Comparison of ENCODE assay signal across 8 mouse cellular contexts in genomic region chr15:79201491-79202150, GRCm38 (mm10). TPM values are rescaled to one million over a fixed set of nuclear protein-coding genes. Genes with fewer than 3 reads are reported as not detected.
DNase-seq lines count a peak whose midpoint lies in the region; ATAC-seq lines count a peak whose summit lies in the region.

No protein-coding gene starts in this region.

- 18% methylated on average over 13 of the region's 13 CpGs for WGBS in kidney, embryonic 14.5 days
- WGBS in embryonic facial prominence, embryonic 11.5 days = 19% methylated on average over 13 of the region's 13 CpGs
- 8% methylated on average over 13 of the region's 13 CpGs for WGBS in neural tube, embryonic 14.5 days

- no peaks in the 10 kb centered on the region for H3K36me3 ChIP-seq in kidney, embryonic 14.5 days (ENCODE audit: control insufficient read depth, insufficient read depth, low read length)
- H3K36me3 ChIP-seq in embryonic facial prominence, embryonic 11.5 days (replicated peaks; ENCODE audit: control insufficient read depth, insufficient read depth, low read depth, low read length) = no peaks in the 10 kb centered on the region
- no peaks in the 10 kb centered on the region for H3K36me3 ChIP-seq in neural tube, embryonic 14.5 days (ENCODE audit: control insufficient read depth, insufficient read depth, low read length)

- H3K27me3 ChIP-seq in kidney, embryonic 14.5 days (ENCODE audit: control insufficient read depth, insufficient read depth, low read length) = no peaks in the 10 kb centered on the region
- no peaks in the 10 kb centered on the region for H3K27me3 ChIP-seq in embryonic facial prominence, embryonic 11.5 days (ENCODE audit: control insufficient read depth, insufficient read depth, low read length)
- no peaks in the 10 kb centered on the region for H3K27me3 ChIP-seq in neural tube, embryonic 14.5 days (ENCODE audit: control insufficient read depth, insufficient read depth, low read length)

- no peak overlapping the region for H3K4me3 ChIP-seq in kidney, embryonic 14.5 days (ENCODE audit: low read length)
- H3K4me3 ChIP-seq in embryonic facial prominence, embryonic 11.5 days (ENCODE audit: low read depth, low read length) = no peak overlapping the region
- H3K4me3 ChIP-seq in neural tube, embryonic 14.5 days (ENCODE audit: low read depth, low read length) = no peak overlapping the region

- no peak overlapping the region for H3K27ac ChIP-seq in kidney, embryonic 14.5 days (ENCODE audit: low read depth, low read length)
- H3K27ac ChIP-seq in embryonic facial prominence, embryonic 11.5 days (replicated peaks; ENCODE audit: low read depth, low read length) = peak overlapping the region; percentile 65
- peak overlapping the region; percentile 34 for H3K27ac ChIP-seq in neural tube, embryonic 14.5 days (ENCODE audit: low read depth, low read length)

- no peak overlapping the region for H3K4me2 ChIP-seq in kidney, embryonic 14.5 days (replicated peaks; ENCODE audit: low read depth, low read length)
- H3K4me2 ChIP-seq in embryonic facial prominence, embryonic 11.5 days (ENCODE audit: low read depth, low read length) = no peak overlapping the region
- H3K4me2 ChIP-seq in neural tube, embryonic 14.5 days (ENCODE audit: low read depth, low read length) = no peak overlapping the region

- peaks cover 3% of the 10 kb centered on the region for H3K4me1 ChIP-seq in kidney, embryonic 14.5 days (ENCODE audit: control insufficient read depth, insufficient read depth, low read length)
- H3K4me1 ChIP-seq in embryonic facial prominence, embryonic 11.5 days (ENCODE audit: control insufficient read depth, insufficient read depth, low read length) = peaks cover 11% of the 10 kb centered on the region
- peaks cover 13% of the 10 kb centered on the region; the same call in 1 of the 2 replicates for H3K4me1 ChIP-seq in neural tube, embryonic 14.5 days (ENCODE audit: control insufficient read depth, insufficient read depth, low read length)

- H3K9me3 ChIP-seq in kidney, embryonic 14.5 days (ENCODE audit: control insufficient read depth, low read length) = no peaks in the 10 kb centered on the region
- H3K9me3 ChIP-seq in embryonic facial prominence, embryonic 11.5 days (replicated peaks; ENCODE audit: control insufficient read depth, low read length) = no peaks in the 10 kb centered on the region
- H3K9me3 ChIP-seq in neural tube, embryonic 14.5 days (ENCODE audit: control insufficient read depth, low read length) = no peaks in the 10 kb centered on the region

- ATAC-seq in kidney, embryonic 14.5 days (ENCODE audit: low FRiP score, low TSS enrichment) = 0 out of 2 replicates have a peak, but pooled peaks have one; percentile 38
- ATAC-seq in embryonic facial prominence, embryonic 11.5 days (replicated peaks; ENCODE audit: insufficient number of reproducible peaks, low FRiP score, low TSS enrichment, low read depth) = peak; percentile 30; the same call in 1 of the 2 replicates
- ATAC-seq in neural tube, embryonic 14.5 days (ENCODE audit: low read depth) = peak; percentile 83

- peak overlapping the region; percentile 28; the same call in 1 of the 2 replicates for H3K9ac ChIP-seq in kidney, embryonic 14.5 days (ENCODE audit: low read depth, low read length)
- H3K9ac ChIP-seq in embryonic facial prominence, embryonic 11.5 days (replicated peaks; ENCODE audit: low read length) = peak overlapping the region; percentile 45
- peak overlapping the region; percentile 28; the same call in 1 of the 2 replicates for H3K9ac ChIP-seq in neural tube, embryonic 14.5 days (replicated peaks; ENCODE audit: low read depth, low read length)

- DNase-seq in kidney, adult 11 months = no peak
- peak; percentile 56 for DNase-seq in embryonic facial prominence, embryonic 11.5 days (ENCODE audit: low spot score)
- peak; percentile 61 to 62 for DNase-seq in layer of hippocampus, postnatal 10 days (ENCODE audit: low spot score in 2 of 2)
- DNase-seq in cerebellum, adult 9-10 months = no peak
- DNase-seq in kidney, postnatal 10 days = no peak
- no peak for DNase-seq in cerebellum, adult 8-10 months

RNA-seq across cellular contexts. Expression of gene Pick1, which starts 27.4 kb away (rescaled TPM):
- polyA plus RNA-seq in kidney, embryonic 14.5 days (2014; fragmentation: Nextera tagmentation; extraction: Ambion mirVana) = 25.8 and 31.4 TPM in 2 replicates
- 17.2 and 18.0 TPM in 2 replicates for polyA plus RNA-seq in embryonic facial prominence, embryonic 11.5 days (2014; fragmentation: Nextera tagmentation; extraction: Ambion mirVana)
- total RNA-seq in layer of hippocampus, postnatal 10 days (2021) = 10 to 100 TPM; 53.0 to 55.1 TPM
- polyA plus RNA-seq in neural tube, embryonic 14.5 days (2014; fragmentation: Nextera tagmentation; extraction: Ambion mirVana) = 47.3 and 58.8 TPM in 2 replicates

RNA-seq across cellular contexts. Expression of gene Gm49486, which starts 27.6 kb away (rescaled TPM):
- polyA plus RNA-seq in kidney, embryonic 14.5 days (2014; fragmentation: Nextera tagmentation; extraction: Ambion mirVana) = 0.21 and 0.61 TPM in 2 replicates
- 0.32 and 0.41 TPM in 2 replicates for polyA plus RNA-seq in embryonic facial prominence, embryonic 11.5 days (2014; fragmentation: Nextera tagmentation; extraction: Ambion mirVana)
- total RNA-seq in layer of hippocampus, postnatal 10 days (2021) = 1 to 10 TPM in 1 of 2 experiments, under 1 TPM in 1; 0.80 to 1.0 TPM
- 1.3 and 1.5 TPM in 2 replicates for polyA plus RNA-seq in neural tube, embryonic 14.5 days (2014; fragmentation: Nextera tagmentation; extraction: Ambion mirVana)

RNA-seq across cellular contexts. Expression of gene Sox10, which starts 36.6 kb away (rescaled TPM):
- polyA plus RNA-seq in kidney, embryonic 14.5 days (2014; fragmentation: Nextera tagmentation; extraction: Ambion mirVana) = 0.21 and 0.22 TPM in 2 replicates
- 11.6 and 12.2 TPM in 2 replicates for polyA plus RNA-seq in embryonic facial prominence, embryonic 11.5 days (2014; fragmentation: Nextera tagmentation; extraction: Ambion mirVana)
- total RNA-seq in layer of hippocampus, postnatal 10 days (2021) = 10 to 100 TPM; 35.7 to 38.0 TPM
- polyA plus RNA-seq in neural tube, embryonic 14.5 days (2014; fragmentation: Nextera tagmentation; extraction: Ambion mirVana) = 7.7 and 14.5 TPM in 2 replicates

RNA-seq across cellular contexts. Expression of gene Slc16a8, which starts 52.9 kb away (rescaled TPM):
- polyA plus RNA-seq in kidney, embryonic 14.5 days (2014; fragmentation: Nextera tagmentation; extraction: Ambion mirVana) = 0.39 and 0.50 TPM in 2 replicates
- 0.28 TPM in 1 of 2 replicates, not detected in the other for polyA plus RNA-seq in embryonic facial prominence, embryonic 11.5 days (2014; fragmentation: Nextera tagmentation; extraction: Ambion mirVana)
- under 1 TPM in 1 of 2 experiments, not detected in 1; 0.41 TPM for total RNA-seq in layer of hippocampus, postnatal 10 days (2021)
- polyA plus RNA-seq in neural tube, embryonic 14.5 days (2014; fragmentation: Nextera tagmentation; extraction: Ambion mirVana) = 0.21 and 0.35 TPM in 2 replicates

Comparison
In these comparisons a context has a peak if more than half of its experiments do, and no peak if none do; other contexts are left out.
1. ATAC-seq: peak in every context shown above with its lines; median percentile 83 in neural tube, embryonic 14.5 days; 38 in kidney, embryonic 14.5 days; 30 in embryonic facial prominence, embryonic 11.5 days.
2. DNase-seq: peak in embryonic facial prominence, embryonic 11.5 days (single experiment) and layer of hippocampus, postnatal 10 days (2 of 2); none in kidney, adult 11 months (single experiment), cerebellum, adult 9-10 months (single experiment), kidney, postnatal 10 days (single experiment) and cerebellum, adult 8-10 months (single experiment).
3. Peak in every context shown above with its lines, with median percentiles within 50 percentile points of each other: H3K9ac ChIP-seq.